In genomic region chr1:106627241-106627640, GRCm38 (mm10) we compare ENCODE assay signal across 15 mouse cellular contexts.
DNase-seq lines count a peak whose midpoint lies in the region; ATAC-seq and TF ChIP-seq lines count a peak whose summit lies in the region.
"Had no signal": no experiment of that assay in that cellular context is flagged by ENCODE, and none has a peak within 500 bp of the region (broad histone marks: within the 10 kb centered on the region; RNA-seq: fewer than 3 reads in every experiment).

No protein-coding gene starts in this region.

- H3K4me2 ChIP-seq in kidney, embryonic 15.5 days = no peak overlapping the region
- H3K4me2 ChIP-seq: embryonic facial prominence, embryonic 13.5 days; neural tube, embryonic 13.5 days had no signal

- no peaks in the 10 kb centered on the region for H3K36me3 ChIP-seq in kidney, embryonic 15.5 days
- H3K36me3 ChIP-seq: embryonic facial prominence, embryonic 13.5 days; limb, embryonic 10.5 days; neural tube, embryonic 13.5 days had no signal

- H3K4me1 ChIP-seq in lung, adult 2 months (ENCODE audit: control insufficient read depth, insufficient read depth, low read length) = peaks cover 9% of the 10 kb centered on the region
- peaks cover 31% of the 10 kb centered on the region for H3K4me1 ChIP-seq in bone marrow macrophage, adult 2 months (ENCODE audit: control insufficient read depth, insufficient read depth, low read length)
- H3K4me1 ChIP-seq in kidney, embryonic 15.5 days = peaks cover 36% of the 10 kb centered on the region

- no peak overlapping the region for H3K4me3 ChIP-seq in lung, adult 2 months (replicated peaks; ENCODE audit: extremely low read depth, low read depth, low read length)
- H3K4me3 ChIP-seq in bone marrow macrophage, adult 2 months (ENCODE audit: insufficient read depth, low read length) = no peak overlapping the region
- no peak overlapping the region for H3K4me3 ChIP-seq in kidney, embryonic 15.5 days (replicated peaks)
- H3K4me3 ChIP-seq: embryonic facial prominence, embryonic 13.5 days; limb, embryonic 10.5 days; neural tube, embryonic 13.5 days had no signal

- no peaks in the 10 kb centered on the region for H3K9me3 ChIP-seq in kidney, embryonic 15.5 days (replicated peaks)
- H3K9me3 ChIP-seq: embryonic facial prominence, embryonic 13.5 days; limb, embryonic 10.5 days; neural tube, embryonic 13.5 days had no signal

- TF ChIP-seq POLR2A in lung, adult 2 months (IDR thresholded peaks at IDR 0.05; ENCODE audit: borderline replicate concordance, extremely low read depth, low read depth, low read length) = no peak
- TF ChIP-seq POLR2A in bone marrow macrophage, adult 2 months (IDR thresholded peaks at IDR 0.05; ENCODE audit: borderline replicate concordance, low read depth, low read length) = no peak

- 50% methylated on average over 5 of the region's 5 CpGs for WGBS in lung, adult 2 months
- 30% methylated on average over 5 of the region's 5 CpGs for WGBS in kidney, embryonic 15.5 days

- no peak for TF ChIP-seq CTCF in lung, adult 2 months (IDR thresholded peaks at IDR 0.05; ENCODE audit: insufficient read depth, low read length)
- TF ChIP-seq CTCF in bone marrow macrophage, adult 2 months (IDR thresholded peaks at IDR 0.05; ENCODE audit: low read depth, low read length) = no peak

- H3K27ac ChIP-seq in bone marrow macrophage, adult 2 months (ENCODE audit: insufficient read depth, low read depth, low read length) = peak overlapping the region; percentile 73
- H3K27ac ChIP-seq in kidney, embryonic 15.5 days = no peak overlapping the region
- H3K27ac ChIP-seq: embryonic facial prominence, embryonic 13.5 days; limb, embryonic 10.5 days; neural tube, embryonic 13.5 days had no signal

- DNase-seq in lung, adult 18-20 months = peak; percentile 37 to 41
- DNase-seq in lung, adult 2 months = no peak
- peak; percentile 17 for DNase-seq in lung, postnatal 10 days
- DNase-seq in skeletal muscle tissue, adult 2 months (ENCODE audit: low read depth, low spot score) = peak; percentile 36
- DNase-seq in adrenal gland, postnatal 36 days = no peak
- DNase-seq in retina, postnatal 1 day = no peak
- DNase-seq: adrenal gland, postnatal 10 days; cerebellum, adult 2 months; forebrain, postnatal 0 days had no signal

- ATAC-seq in kidney, embryonic 15.5 days (replicated peaks; ENCODE audit: low FRiP score) = no peak
- ATAC-seq: forebrain, postnatal 0 days; Patski had no signal

- no peak overlapping the region for H3K9ac ChIP-seq in kidney, embryonic 15.5 days
- H3K9ac ChIP-seq: embryonic facial prominence, embryonic 13.5 days; forebrain, postnatal 0 days; neural tube, embryonic 13.5 days had no signal

- H3K27me3 ChIP-seq in kidney, embryonic 15.5 days = no peaks in the 10 kb centered on the region
- H3K27me3 ChIP-seq: embryonic facial prominence, embryonic 13.5 days; neural tube, embryonic 13.5 days; Patski had no signal

Comparison
In these comparisons a context has a peak if more than half of its experiments do, and no peak if none do; other contexts are left out.
1. DNase-seq: peak in lung, adult 18-20 months (2 of 2), lung, postnatal 10 days (single experiment) and skeletal muscle tissue, adult 2 months (single experiment); none in lung, adult 2 months (single experiment), adrenal gland, postnatal 36 days (0 of 2) and retina, postnatal 1 day (single experiment).